Mouse (Mus musculus): ENCODE measurements around the gene Ctnnbl1. TPM values are rescaled to one million over a fixed set of nuclear protein-coding genes. Genes with fewer than 3 reads are reported as not detected.
A peak's percentile ranks its signal among the peaks of the same experiment; 100 is the strongest.

Gene Ctnnbl1
- polyA plus RNA-seq, 1 experiment from 2014 or later: 98.3 TPM

GRCm38 (mm10) chr2:157704991-157705776, 32.0 kb upstream of the Ctnnbl1 start:
- Histone ChIP-seq H3K4me2 (ENCODE audit: low read depth, low read length, severe bottlenecking) (peak overlapping the region; percentile 33; the same call in 1 of the 2 replicates), H3K36me3 (ENCODE audit: control insufficient read depth, insufficient read depth, low read length) (no peaks in the 10 kb centered on the region), H3K27me3 (ENCODE audit: control insufficient read depth, insufficient read depth, low read length) (no peaks in the 10 kb centered on the region; the same call in 1 of the 2 replicates), H3K9me3 (ENCODE audit: control insufficient read depth, low read length) (no peaks in the 10 kb centered on the region), H3K4me1 (replicated peaks; ENCODE audit: control insufficient read depth, insufficient read depth, low read length) (peaks cover 11% of the 10 kb centered on the region), H3K4me3 (ENCODE audit: low read depth, low read length) (no peak overlapping the region), H3K27ac (ENCODE audit: low read depth, low read length) (peak overlapping the region; percentile 5; the same call in 1 of the 2 replicates), H3K9ac (ENCODE audit: low read length) (peak overlapping the region; percentile 10; the same call in 1 of the 2 replicates)
- DNase-seq (ENCODE audit: low spot score): peak; percentile 65
- peak; percentile 82 for ATAC-seq (replicated peaks; ENCODE audit: low FRiP score)
- 15% methylated on average over 28 of the region's 28 CpGs for WGBS

DNA sequence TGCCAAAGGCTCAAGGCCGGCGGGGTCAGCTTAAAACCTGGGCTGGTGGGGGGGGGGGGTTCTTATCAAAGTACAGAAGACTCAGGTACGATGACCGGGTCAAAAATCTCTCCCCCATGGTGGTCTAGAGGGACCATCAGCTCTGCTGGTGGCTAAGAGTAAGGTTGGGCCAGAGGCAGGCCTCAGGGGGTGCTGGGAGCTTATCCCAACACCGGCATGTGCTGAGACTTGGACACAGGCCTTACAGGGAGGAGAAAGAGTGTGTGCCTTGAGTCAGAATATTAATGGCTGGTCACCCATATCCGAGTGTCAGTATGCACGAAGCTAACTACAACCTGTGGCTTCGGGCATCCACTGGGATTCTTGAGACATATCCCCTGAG, 31.4 kb upstream of the Ctnnbl1 start:
- H3K4me2 ChIP-seq (ENCODE audit: low read depth, low read length, severe bottlenecking): no peak overlapping the region

GRCm38 (mm10) chr2:157707191-157707923, 29.8 kb upstream of the Ctnnbl1 start:
- Histone ChIP-seq H3K9ac (ENCODE audit: low read length) (no peak overlapping the region; the same call in 1 of the 2 replicates), H3K4me3 (ENCODE audit: low read depth, low read length) (no peak overlapping the region), H3K36me3 (ENCODE audit: control insufficient read depth, insufficient read depth, low read length) (no peaks in the 10 kb centered on the region), H3K9me3 (ENCODE audit: control insufficient read depth, low read length) (no peaks in the 10 kb centered on the region), H3K4me2 (ENCODE audit: low read depth, low read length, severe bottlenecking) (no peak overlapping the region), H3K27ac (ENCODE audit: low read depth, low read length) (no peak overlapping the region), H3K27me3 (ENCODE audit: control insufficient read depth, insufficient read depth, low read length) (no peaks in the 10 kb centered on the region; the same call in 1 of the 2 replicates), H3K4me1 (replicated peaks; ENCODE audit: control insufficient read depth, insufficient read depth, low read length) (peaks cover 11% of the 10 kb centered on the region)
- DNase-seq (ENCODE audit: low spot score) (no peak), ATAC-seq (replicated peaks; ENCODE audit: low FRiP score) (no peak)
- 53% methylated on average over 11 of the region's 11 CpGs for WGBS

More for the DNA sequence above, 31.4 kb upstream of the Ctnnbl1 start:
- DNase-seq (ENCODE audit: low spot score) (no peak), ATAC-seq (replicated peaks; ENCODE audit: low FRiP score) (peak; percentile 63)
- no peaks in the 10 kb centered on the region for H3K36me3 ChIP-seq (ENCODE audit: control insufficient read depth, insufficient read depth, low read length)
- no peaks in the 10 kb centered on the region for H3K9me3 ChIP-seq (ENCODE audit: control insufficient read depth, low read length)
- H3K4me3 ChIP-seq (ENCODE audit: low read depth, low read length): no peak overlapping the region
- peak overlapping the region; percentile 5; the same call in 1 of the 2 replicates for H3K27ac ChIP-seq (ENCODE audit: low read depth, low read length)
- H3K4me1 ChIP-seq (replicated peaks; ENCODE audit: control insufficient read depth, insufficient read depth, low read length): peaks cover 11% of the 10 kb centered on the region
- H3K27me3 ChIP-seq (ENCODE audit: control insufficient read depth, insufficient read depth, low read length): no peaks in the 10 kb centered on the region; the same call in 1 of the 2 replicates
- WGBS: 36% methylated on average over 8 of the region's 8 CpGs
- H3K9ac ChIP-seq (ENCODE audit: low read length): no peak overlapping the region

- Histone ChIP-seq H3K9ac (ENCODE audit: low read length) (no peak overlapping the region), H3K9me3 (ENCODE audit: control insufficient read depth, low read length) (no peaks in the 10 kb centered on the region), H3K4me1 (replicated peaks; ENCODE audit: control insufficient read depth, insufficient read depth, low read length) (no peaks in the 10 kb centered on the region; the same call in 1 of the 2 replicates), H3K4me3 (ENCODE audit: low read depth, low read length) (no peak overlapping the region), H3K36me3 (ENCODE audit: control insufficient read depth, insufficient read depth, low read length) (no peaks in the 10 kb centered on the region), H3K4me2 (ENCODE audit: low read depth, low read length, severe bottlenecking) (no peak overlapping the region), H3K27me3 (ENCODE audit: control insufficient read depth, insufficient read depth, low read length) (no peaks in the 10 kb centered on the region; the same call in 1 of the 2 replicates), H3K27ac (ENCODE audit: low read depth, low read length) (no peak overlapping the region)
- DNase-seq (ENCODE audit: low spot score) (no peak), ATAC-seq (replicated peaks; ENCODE audit: low FRiP score) (no peak)
- WGBS: 86% methylated on average over 6 of the region's 6 CpGs
Measured at GRCm38 (mm10) chr2:157712677-157713076, 24.5 kb upstream of the Ctnnbl1 start.

DNA sequence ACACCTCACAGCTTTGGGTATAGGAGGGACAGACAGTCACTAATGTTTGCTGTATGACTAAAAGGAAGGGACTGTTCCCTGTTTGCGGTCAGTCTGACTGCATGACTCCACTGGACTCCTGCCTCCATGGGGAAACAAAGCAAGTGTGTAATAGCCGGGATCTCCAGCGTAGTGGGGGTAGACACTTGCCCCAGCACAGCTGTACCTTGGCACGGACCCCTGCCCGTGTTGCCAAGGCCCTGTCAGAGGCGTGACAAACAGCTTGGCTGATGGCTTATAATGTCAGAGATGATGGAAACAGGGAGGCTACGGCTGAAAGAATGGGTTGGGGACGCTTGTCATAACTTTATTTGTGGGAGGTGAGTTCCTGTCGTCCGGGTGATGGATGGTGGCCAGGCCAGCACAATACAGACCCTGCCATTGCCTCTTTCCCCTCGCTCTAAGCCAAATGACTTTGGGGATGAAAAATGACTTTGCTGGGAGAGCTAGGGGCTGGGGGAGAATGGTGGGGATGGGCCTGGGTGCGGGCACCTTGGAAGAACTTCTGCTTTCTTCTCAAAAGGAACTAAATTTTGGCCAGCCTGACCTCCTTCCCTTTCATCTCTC, 21.5 kb upstream of the Ctnnbl1 start:
- H3K27me3 ChIP-seq (ENCODE audit: control insufficient read depth, insufficient read depth, low read length): no peaks in the 10 kb centered on the region; the same call in 1 of the 2 replicates
- no peak overlapping the region for H3K27ac ChIP-seq (ENCODE audit: low read depth, low read length)
- 77% methylated on average over 12 of the region's 12 CpGs for WGBS
- H3K9me3 ChIP-seq (ENCODE audit: control insufficient read depth, low read length): no peaks in the 10 kb centered on the region
- ATAC-seq (replicated peaks; ENCODE audit: low FRiP score) (no peak), DNase-seq (ENCODE audit: low spot score) (no peak)
- H3K4me1 ChIP-seq (replicated peaks; ENCODE audit: control insufficient read depth, insufficient read depth, low read length): no peaks in the 10 kb centered on the region; the same call in 1 of the 2 replicates
- no peaks in the 10 kb centered on the region for H3K36me3 ChIP-seq (ENCODE audit: control insufficient read depth, insufficient read depth, low read length)
- H3K4me3 ChIP-seq (ENCODE audit: low read depth, low read length): no peak overlapping the region
- H3K4me2 ChIP-seq (ENCODE audit: low read depth, low read length, severe bottlenecking): no peak overlapping the region
- no peak overlapping the region for H3K9ac ChIP-seq (ENCODE audit: low read length)

DNA sequence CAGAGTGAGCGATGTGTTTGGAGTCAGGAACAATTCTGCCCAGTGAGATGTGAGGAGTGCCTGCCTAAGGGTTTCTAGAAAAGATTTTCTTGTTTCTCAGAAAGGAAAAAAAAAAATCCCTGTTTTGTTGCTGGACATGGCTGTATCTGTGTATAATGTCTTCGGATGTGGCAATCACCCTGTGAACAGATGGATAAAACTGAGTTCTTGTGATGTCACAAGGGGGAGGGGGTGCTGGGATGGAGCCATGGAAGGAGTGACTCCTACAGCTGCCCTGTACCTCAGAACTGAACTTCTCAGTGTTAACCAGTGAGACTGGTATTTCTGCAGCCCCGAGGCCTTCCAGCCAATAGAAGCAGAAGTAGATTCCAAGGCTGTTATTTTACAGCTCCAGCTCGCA, 18.8 kb upstream of the Ctnnbl1 start:
- Histone ChIP-seq H3K9me3 (ENCODE audit: control insufficient read depth, low read length) (no peaks in the 10 kb centered on the region), H3K27ac (ENCODE audit: low read depth, low read length) (no peak overlapping the region), H3K4me2 (ENCODE audit: low read depth, low read length, severe bottlenecking) (no peak overlapping the region), H3K4me3 (ENCODE audit: low read depth, low read length) (no peak overlapping the region), H3K27me3 (ENCODE audit: control insufficient read depth, insufficient read depth, low read length) (no peaks in the 10 kb centered on the region; the same call in 1 of the 2 replicates), H3K9ac (ENCODE audit: low read length) (no peak overlapping the region), H3K36me3 (ENCODE audit: control insufficient read depth, insufficient read depth, low read length) (no peaks in the 10 kb centered on the region), H3K4me1 (replicated peaks; ENCODE audit: control insufficient read depth, insufficient read depth, low read length) (no peaks in the 10 kb centered on the region; the same call in 1 of the 2 replicates)
- DNase-seq (ENCODE audit: low spot score) (no peak), ATAC-seq (replicated peaks; ENCODE audit: low FRiP score) (no peak)
- 55% methylated on average over 4 of the region's 4 CpGs for WGBS

DNA sequence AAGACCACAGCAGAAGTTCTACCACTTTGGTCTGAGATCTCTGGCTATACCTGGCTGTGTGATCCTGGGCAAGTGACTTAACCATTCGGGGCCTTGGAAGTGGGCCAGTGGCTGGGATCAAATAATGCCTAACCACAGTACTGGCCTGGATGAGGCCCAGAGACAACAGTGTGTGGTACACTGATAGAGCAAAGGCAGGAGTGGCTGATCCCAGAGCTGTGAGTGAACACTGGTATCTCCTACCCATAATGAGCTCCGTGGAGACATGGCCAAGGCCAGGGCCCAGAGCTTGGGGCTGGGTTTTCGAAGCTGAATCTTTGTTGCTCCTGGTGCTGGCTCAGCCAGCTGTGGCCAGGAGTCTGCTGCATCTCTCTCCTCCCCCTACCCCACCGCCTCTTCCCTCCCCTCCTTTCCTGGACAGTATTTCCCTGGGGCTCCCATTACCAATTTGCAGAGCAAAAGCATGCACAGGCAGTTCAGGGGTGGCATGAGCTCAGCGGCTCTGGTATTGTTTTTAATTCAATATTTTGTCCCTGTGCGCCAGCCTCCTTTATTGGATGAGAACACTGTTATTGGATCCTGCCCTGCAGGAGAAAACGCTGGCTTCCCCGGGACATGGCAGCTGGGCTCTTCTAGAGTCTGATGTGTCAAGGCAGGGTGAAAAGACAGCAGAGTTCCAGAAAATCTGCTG, 13.2 kb upstream of the Ctnnbl1 start:
- Histone ChIP-seq H3K36me3 (ENCODE audit: control insufficient read depth, insufficient read depth, low read length) (no peaks in the 10 kb centered on the region), H3K27me3 (ENCODE audit: control insufficient read depth, insufficient read depth, low read length) (no peaks in the 10 kb centered on the region), H3K9me3 (ENCODE audit: control insufficient read depth, low read length) (no peaks in the 10 kb centered on the region), H3K4me3 (ENCODE audit: low read depth, low read length) (no peak overlapping the region), H3K4me1 (replicated peaks; ENCODE audit: control insufficient read depth, insufficient read depth, low read length) (0 out of 2 replicates have a peak, but pooled peaks cover 3% of the 10 kb centered on the region), H3K4me2 (ENCODE audit: low read depth, low read length, severe bottlenecking) (no peak overlapping the region), H3K9ac (ENCODE audit: low read length) (no peak overlapping the region), H3K27ac (ENCODE audit: low read depth, low read length) (peak overlapping the region; percentile 62; the same call in 1 of the 2 replicates)
- DNase-seq (ENCODE audit: low spot score): no peak
- ATAC-seq (replicated peaks; ENCODE audit: low FRiP score): no peak
- 60% methylated on average over 8 of the region's 8 CpGs for WGBS

DNA sequence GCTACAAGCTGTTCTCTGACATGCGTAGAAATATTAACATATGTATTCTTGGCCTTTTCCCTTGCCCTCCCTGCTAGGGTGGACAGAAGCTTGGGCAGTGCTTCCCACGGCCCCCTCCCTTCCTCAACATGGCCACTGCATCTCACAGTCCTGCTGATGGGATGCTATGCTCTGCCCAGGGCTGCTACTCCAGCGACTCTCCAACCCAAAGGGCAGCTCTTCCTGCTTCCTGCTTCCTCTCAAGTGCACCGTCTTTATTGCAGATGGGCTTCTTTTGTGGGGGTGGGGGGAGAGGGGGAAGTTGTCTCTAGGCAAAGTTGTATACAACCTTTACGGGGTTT, 12.7 kb upstream of the Ctnnbl1 start:
- DNase-seq (ENCODE audit: low spot score) (no peak), ATAC-seq (replicated peaks; ENCODE audit: low FRiP score) (no peak)
- no peak overlapping the region for H3K9ac ChIP-seq (ENCODE audit: low read length)
- no peak overlapping the region for H3K27ac ChIP-seq (ENCODE audit: low read depth, low read length)
- no peaks in the 10 kb centered on the region for H3K36me3 ChIP-seq (ENCODE audit: control insufficient read depth, insufficient read depth, low read length)
- H3K4me1 ChIP-seq (replicated peaks; ENCODE audit: control insufficient read depth, insufficient read depth, low read length): 0 out of 2 replicates have a peak, but pooled peaks cover 3% of the 10 kb centered on the region
- H3K4me3 ChIP-seq (ENCODE audit: low read depth, low read length): no peak overlapping the region
- no peaks in the 10 kb centered on the region for H3K27me3 ChIP-seq (ENCODE audit: control insufficient read depth, insufficient read depth, low read length)
- WGBS: 69% methylated on average over 5 of the region's 5 CpGs
- no peak overlapping the region for H3K4me2 ChIP-seq (ENCODE audit: low read depth, low read length, severe bottlenecking)
- no peaks in the 10 kb centered on the region for H3K9me3 ChIP-seq (ENCODE audit: control insufficient read depth, low read length)

All from forebrain, embryonic 11.5 days (tissue).